Mouse (Mus musculus) heart, embryonic 11.5 days (tissue): ENCODE data around the gene Homer2. TPM values are rescaled to one million over a fixed set of nuclear protein-coding genes. Genes with fewer than 3 reads are reported as not detected.

Experiments used
- ATAC-seq: fragments of 200-750 bp; cut with Nextera tagmentation; replicated peaks from 2 replicates; pipeline ENCODE4 v1.8.0; 2017; ENCODE audit warnings: moderate library complexity; ENCODE audit not compliant: insufficient number of reproducible peaks, low FRiP score, low TSS enrichment
- H3K27ac ChIP-seq: fragments of 300-500 bp; sonication (generic); 2 replicates; pipeline ENCODE4 v1.5.1; 2014; ENCODE audit warnings: mild to moderate bottlenecking, low read depth, low read length
- H3K27me3 ChIP-seq: fragments of 300-500 bp; sonication (generic); 2 replicates; pipeline ENCODE4 v1.6.1; 2014; ENCODE audit warnings: mild to moderate bottlenecking, low read length, mixed read lengths; ENCODE audit not compliant: control insufficient read depth, insufficient read depth
- H3K36me3 ChIP-seq: fragments of 300-500 bp; sonication (generic); 2 replicates; pipeline ENCODE4 v1.6.1; 2014; ENCODE audit warnings: mild to moderate bottlenecking, low read length, moderate library complexity, mixed read lengths; ENCODE audit not compliant: control insufficient read depth, insufficient read depth
- H3K4me1 ChIP-seq: fragments of 300-500 bp; sonication (generic); 2 replicates; pipeline ENCODE4 v1.6.1; 2014; ENCODE audit warnings: low read length; ENCODE audit not compliant: control insufficient read depth, insufficient read depth
- H3K4me2 ChIP-seq: fragments of 300-500 bp; sonication (generic); 2 replicates; pipeline ENCODE4 v1.6.1; 2014; ENCODE audit warnings: mild to moderate bottlenecking, moderate library complexity
- H3K4me3 ChIP-seq: fragments of 300-500 bp; sonication (generic); 2 replicates; pipeline ENCODE4 v1.5.1; 2014; ENCODE audit warnings: low read depth, low read length
- H3K9ac ChIP-seq: fragments of 300-500 bp; sonication (generic); 2 replicates; pipeline ENCODE4 v1.6.1; 2014; ENCODE audit warnings: mild to moderate bottlenecking, low read depth, low read length, moderate library complexity
- H3K9me3 ChIP-seq: fragments of 300-500 bp; sonication (generic); replicated peaks from 2 replicates; pipeline ENCODE4 v1.6.1; 2016; ENCODE audit warnings: low read length; ENCODE audit not compliant: control insufficient read depth
- WGBS: fragments of 180-500 bp; shearing (Covaris S2); extraction: QIAGEN DNeasy Blood & Tissue Kit; methylation state at CpG from one replicate; pipeline ENCODE4 v1.1.7; 2014; ENCODE audit not compliant: insufficient replicate concordance; 5-methylcytosine and 5-hydroxymethylcytosine counted together
- polyA plus RNA-seq: library from polyadenylated mRNA; unstranded; fragments of >200 nt; fragmentation: Nextera tagmentation; extraction: Ambion mirVana; gene quantifications from 2 replicates; pipeline ENCODE4 v1.2.1, GENCODE M21; 2014

The Homer2 gene
- polyA plus RNA-seq, 1 experiment from 2014 or later = 121 TPM

DNA sequence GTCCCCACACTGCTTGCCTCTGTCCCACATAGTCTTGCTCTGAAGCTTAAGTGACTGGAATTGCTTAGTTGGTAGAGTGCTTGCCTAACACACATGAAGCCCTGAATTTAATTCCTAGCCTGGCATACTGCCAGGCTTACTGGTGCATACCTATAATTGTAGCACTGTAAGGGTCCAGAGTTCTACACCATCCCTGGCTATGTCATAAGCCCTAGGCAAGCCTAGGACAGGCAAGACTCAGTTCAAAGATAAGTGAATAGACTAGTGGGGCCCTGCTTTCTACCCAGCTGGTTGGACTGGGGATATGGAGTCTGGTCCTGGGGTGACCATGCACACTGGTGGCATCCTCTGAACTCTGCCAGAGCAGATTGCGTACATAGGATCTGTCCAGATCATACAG lies 109.7 kb downstream of the Homer2 start:
- no peak overlapping the region for H3K4me2 ChIP-seq
- no peak overlapping the region for H3K9ac ChIP-seq
- no peaks in the 10 kb centered on the region for H3K9me3 ChIP-seq
- no peaks in the 10 kb centered on the region for H3K27me3 ChIP-seq
- H3K4me1 ChIP-seq = peaks cover 7% of the 10 kb centered on the region; the same call in 1 of the 2 replicates
- WGBS = 95% methylated on average over 1 of the region's 1 CpGs
- H3K36me3 ChIP-seq = peaks cover 16% of the 10 kb centered on the region
- H3K4me3 ChIP-seq = no peak overlapping the region
- no peak overlapping the region for H3K27ac ChIP-seq
- no peak for ATAC-seq

GRCm38 (mm10) chr7:81596086-81596485 lies 111.2 kb downstream of the Homer2 start:
- H3K9me3 ChIP-seq = no peaks in the 10 kb centered on the region
- ATAC-seq = no peak
- H3K27ac ChIP-seq = no peak overlapping the region
- H3K4me2 ChIP-seq = no peak overlapping the region
- H3K4me3 ChIP-seq = no peak overlapping the region
- WGBS = 84% methylated on average over 6 of the region's 6 CpGs
- H3K9ac ChIP-seq = no peak overlapping the region
- H3K4me1 ChIP-seq = peaks cover 7% of the 10 kb centered on the region; the same call in 1 of the 2 replicates
- H3K36me3 ChIP-seq = peaks cover 16% of the 10 kb centered on the region
- no peaks in the 10 kb centered on the region for H3K27me3 ChIP-seq

GRCm38 (mm10) chr7:81595056-81595455 lies 112.3 kb downstream of the Homer2 start:
- WGBS = 61% methylated on average over 5 of the region's 5 CpGs
- Histone ChIP-seq H3K9ac (no peak overlapping the region), H3K9me3 (no peaks in the 10 kb centered on the region), H3K27ac (no peak overlapping the region), H3K27me3 (no peaks in the 10 kb centered on the region), H3K4me3 (no peak overlapping the region), H3K36me3 (peaks cover 16% of the 10 kb centered on the region), H3K4me2 (no peak overlapping the region), H3K4me1 (peaks cover 7% of the 10 kb centered on the region; the same call in 1 of the 2 replicates)
- no peak for ATAC-seq

DNA sequence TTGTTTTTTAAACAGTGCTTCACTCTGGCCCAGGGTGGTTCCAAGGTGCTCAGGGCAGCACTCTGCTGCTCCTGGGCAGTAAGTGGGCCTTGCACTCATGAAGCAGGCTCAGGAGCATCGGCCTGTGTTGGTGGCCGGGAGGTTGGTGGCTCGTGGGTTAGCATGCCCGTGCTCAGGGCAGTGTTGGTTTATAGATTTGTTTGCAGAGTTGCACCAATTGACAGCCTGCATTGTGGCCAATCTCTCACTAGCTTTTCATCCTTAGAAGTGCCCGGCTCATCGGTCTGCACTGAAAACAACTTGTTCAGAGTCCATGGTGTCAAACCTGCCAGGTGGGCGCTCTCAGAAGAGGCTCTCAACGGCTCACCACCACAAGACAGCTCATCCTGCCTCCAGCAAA lies 113.9 kb downstream of the Homer2 start:
- no peak for ATAC-seq
- Histone ChIP-seq H3K9me3 (no peaks in the 10 kb centered on the region), H3K4me3 (no peak overlapping the region), H3K36me3 (peaks cover 13% of the 10 kb centered on the region), H3K27ac (no peak overlapping the region), H3K4me2 (no peak overlapping the region), H3K9ac (no peak overlapping the region), H3K4me1 (0 out of 2 replicates have a peak, but pooled peaks cover 7% of the 10 kb centered on the region), H3K27me3 (no peaks in the 10 kb centered on the region)
- WGBS = 89% methylated on average over 8 of the region's 8 CpGs

DNA sequence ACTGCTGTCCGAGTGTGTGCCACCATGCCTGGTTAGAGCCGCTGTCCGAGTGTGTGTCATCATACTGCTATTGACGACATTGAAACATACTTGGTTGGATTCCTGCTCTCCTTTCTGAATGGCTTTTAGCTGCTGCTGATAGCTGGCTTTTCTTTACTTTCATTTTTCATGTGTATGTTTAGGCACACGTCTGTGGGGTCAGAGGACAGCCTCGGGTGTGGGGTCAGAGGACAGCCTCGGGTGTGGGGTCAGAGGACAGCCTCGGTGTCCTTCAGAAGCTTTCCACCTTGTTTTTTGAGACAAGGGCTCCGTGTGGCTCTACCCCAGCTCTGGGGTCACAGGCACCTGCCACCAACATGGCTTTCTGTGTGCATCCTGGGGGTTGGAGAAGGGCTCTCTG lies 114.6 kb downstream of the Homer2 start:
- no peaks in the 10 kb centered on the region for H3K27me3 ChIP-seq
- no peak overlapping the region for H3K4me2 ChIP-seq
- no peak for ATAC-seq
- WGBS = 83% methylated on average over 9 of the region's 9 CpGs
- H3K27ac ChIP-seq = no peak overlapping the region
- no peaks in the 10 kb centered on the region for H3K9me3 ChIP-seq
- 0 out of 2 replicates have a peak, but pooled peaks cover 7% of the 10 kb centered on the region for H3K4me1 ChIP-seq
- H3K4me3 ChIP-seq = no peak overlapping the region
- no peak overlapping the region for H3K9ac ChIP-seq
- peaks cover 7% of the 10 kb centered on the region for H3K36me3 ChIP-seq

- no peak overlapping the region for H3K4me2 ChIP-seq
- H3K27me3 ChIP-seq = no peaks in the 10 kb centered on the region
- no peaks in the 10 kb centered on the region for H3K9me3 ChIP-seq
- no peak overlapping the region for H3K4me3 ChIP-seq
- no peak overlapping the region for H3K9ac ChIP-seq
- WGBS = 88% methylated on average over 4 of the region's 4 CpGs
- peaks cover 14% of the 10 kb centered on the region for H3K36me3 ChIP-seq
- H3K27ac ChIP-seq = no peak overlapping the region
- H3K4me1 ChIP-seq = no peaks in the 10 kb centered on the region
- no peak for ATAC-seq
Measured at GRCm38 (mm10) chr7:81587238-81587637, 120.1 kb downstream of the Homer2 start.

DNA sequence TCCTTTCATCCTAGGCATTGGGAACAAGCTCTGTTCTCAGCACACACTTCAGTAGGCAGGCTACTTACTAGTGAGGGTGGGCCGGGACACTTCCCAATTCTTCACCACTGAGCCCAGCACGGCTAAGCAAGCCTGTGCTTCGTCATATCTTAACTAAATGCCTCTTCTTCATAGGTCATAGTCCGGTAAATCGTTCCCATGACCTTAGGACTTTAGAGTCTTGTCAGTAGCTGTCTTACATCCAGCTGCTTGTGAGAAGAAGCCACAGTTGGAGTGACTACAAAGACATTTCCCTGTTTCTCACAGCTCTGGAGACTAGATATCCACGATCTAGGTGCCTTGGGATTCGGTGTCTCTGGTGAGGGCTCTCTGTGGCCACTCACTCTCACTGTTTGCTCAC lies 122.0 kb downstream of the Homer2 start:
- Histone ChIP-seq H3K4me2 (no peak overlapping the region), H3K9ac (no peak overlapping the region), H3K36me3 (peaks cover 14% of the 10 kb centered on the region), H3K9me3 (no peaks in the 10 kb centered on the region), H3K4me3 (no peak overlapping the region), H3K4me1 (no peaks in the 10 kb centered on the region), H3K27ac (no peak overlapping the region), H3K27me3 (no peaks in the 10 kb centered on the region)
- ATAC-seq = no peak
- 88% methylated on average over 7 of the region's 7 CpGs for WGBS

- H3K4me2 ChIP-seq = no peak overlapping the region
- no peaks in the 10 kb centered on the region for H3K27me3 ChIP-seq
- no peak for ATAC-seq
- no peaks in the 10 kb centered on the region for H3K9me3 ChIP-seq
- no peaks in the 10 kb centered on the region for H3K4me1 ChIP-seq
- WGBS = 65% methylated on average over 3 of the region's 3 CpGs
- peaks cover 14% of the 10 kb centered on the region for H3K36me3 ChIP-seq
- no peak overlapping the region for H3K9ac ChIP-seq
- no peak overlapping the region for H3K27ac ChIP-seq
- H3K4me3 ChIP-seq = no peak overlapping the region
Measured at GRCm38 (mm10) chr7:81583512-81583911, 123.8 kb downstream of the Homer2 start.

- 91% methylated on average over 5 of the region's 5 CpGs for WGBS
- ATAC-seq = no peak
- Histone ChIP-seq H3K27me3 (no peaks in the 10 kb centered on the region), H3K4me3 (no peak overlapping the region), H3K9me3 (no peaks in the 10 kb centered on the region), H3K4me2 (no peak overlapping the region), H3K9ac (no peak overlapping the region), H3K36me3 (peaks cover 5% of the 10 kb centered on the region), H3K4me1 (no peaks in the 10 kb centered on the region), H3K27ac (no peak overlapping the region)
Measured at GRCm38 (mm10) chr7:81579312-81579711, 128.0 kb downstream of the Homer2 start.
